Mouse (Mus musculus): ENCODE results near the gene Hspb2. TPM values are rescaled to one million over a fixed set of nuclear protein-coding genes. Genes with fewer than 3 reads are reported as not detected.

Hspb2 gene
- polyA plus RNA-seq, 1 experiment from 2014 or later: 19.2 TPM

GRCm38 (mm10) chr9:50727171-50727924 is 24.8 kb downstream of the Hspb2 start:
- ATAC-seq (ENCODE audit: insufficient number of reproducible peaks, insufficient read depth, low FRiP score, low TSS enrichment, low read depth): peak; percentile 23; the same call in 1 of the 2 replicates
- Histone ChIP-seq H3K36me3 (no peaks in the 10 kb centered on the region), H3K4me3 (replicated peaks) (peak overlapping the region; percentile 71), H3K27me3 (no peaks in the 10 kb centered on the region), H3K27ac (peak overlapping the region; percentile 88), H3K4me2 (peak overlapping the region; percentile 83), H3K9ac (replicated peaks) (peak overlapping the region; percentile 70), H3K9me3 (no peaks in the 10 kb centered on the region), H3K4me1 (replicated peaks) (peaks cover 50% of the 10 kb centered on the region)
- WGBS: 3% methylated on average over 30 of the region's 30 CpGs

GRCm38 (mm10) chr9:50725921-50726590 is 26.1 kb downstream of the Hspb2 start:
- H3K4me2 ChIP-seq: peak overlapping the region; percentile 83
- ATAC-seq (ENCODE audit: insufficient number of reproducible peaks, insufficient read depth, low FRiP score, low TSS enrichment, low read depth): no peak
- no peaks in the 10 kb centered on the region for H3K27me3 ChIP-seq
- WGBS: 23% methylated on average over 8 of the region's 8 CpGs
- peak overlapping the region; percentile 88 for H3K27ac ChIP-seq
- H3K4me3 ChIP-seq (replicated peaks): peak overlapping the region; percentile 71
- H3K4me1 ChIP-seq (replicated peaks): peaks cover 55% of the 10 kb centered on the region
- H3K9me3 ChIP-seq: no peaks in the 10 kb centered on the region
- peak overlapping the region; percentile 70; the same call in 1 of the 2 replicates for H3K9ac ChIP-seq (replicated peaks)
- no peaks in the 10 kb centered on the region for H3K36me3 ChIP-seq

- WGBS: 25% methylated on average over 3 of the region's 3 CpGs
- Histone ChIP-seq H3K4me3 (replicated peaks) (no peak overlapping the region), H3K9ac (replicated peaks) (no peak overlapping the region), H3K27me3 (no peaks in the 10 kb centered on the region), H3K27ac (peak overlapping the region; percentile 25; the same call in 1 of the 2 replicates), H3K9me3 (no peaks in the 10 kb centered on the region), H3K4me2 (peak overlapping the region; percentile 22), H3K4me1 (replicated peaks) (peaks cover 58% of the 10 kb centered on the region), H3K36me3 (peaks cover 1% of the 10 kb centered on the region; the same call in 1 of the 2 replicates)
- ATAC-seq (ENCODE audit: insufficient number of reproducible peaks, insufficient read depth, low FRiP score, low TSS enrichment, low read depth): no peak
Observed at GRCm38 (mm10) chr9:50724661-50725330, 27.4 kb downstream of the Hspb2 start.

GRCm38 (mm10) chr9:50724147-50724546 is 28.0 kb downstream of the Hspb2 start:
- peaks cover 5% of the 10 kb centered on the region; the same call in 1 of the 2 replicates for H3K36me3 ChIP-seq
- H3K9ac ChIP-seq (replicated peaks): no peak overlapping the region
- H3K4me3 ChIP-seq (replicated peaks): no peak overlapping the region
- H3K9me3 ChIP-seq: no peaks in the 10 kb centered on the region
- no peak for ATAC-seq (ENCODE audit: insufficient number of reproducible peaks, insufficient read depth, low FRiP score, low TSS enrichment, low read depth)
- peaks cover 55% of the 10 kb centered on the region for H3K4me1 ChIP-seq (replicated peaks)
- no peaks in the 10 kb centered on the region for H3K27me3 ChIP-seq
- H3K27ac ChIP-seq: peak overlapping the region; percentile 1; the same call in 1 of the 2 replicates
- peak overlapping the region; percentile 22; the same call in 1 of the 2 replicates for H3K4me2 ChIP-seq
- WGBS: 72% methylated on average over 2 of the region's 2 CpGs

GRCm38 (mm10) chr9:50723406-50723805 is 28.7 kb downstream of the Hspb2 start:
- Histone ChIP-seq H3K4me2 (no peak overlapping the region; the same call in 1 of the 2 replicates), H3K27me3 (no peaks in the 10 kb centered on the region), H3K9ac (replicated peaks) (no peak overlapping the region), H3K4me3 (replicated peaks) (no peak overlapping the region), H3K9me3 (no peaks in the 10 kb centered on the region), H3K4me1 (replicated peaks) (peaks cover 55% of the 10 kb centered on the region), H3K36me3 (peaks cover 5% of the 10 kb centered on the region; the same call in 1 of the 2 replicates), H3K27ac (peak overlapping the region; percentile 67)
- WGBS: 67% methylated on average over 7 of the region's 7 CpGs
- ATAC-seq (ENCODE audit: insufficient number of reproducible peaks, insufficient read depth, low FRiP score, low TSS enrichment, low read depth): no peak

GRCm38 (mm10) chr9:50722451-50722911 is 29.7 kb downstream of the Hspb2 start:
- WGBS: 44% methylated on average over 8 of the region's 8 CpGs
- Histone ChIP-seq H3K4me3 (replicated peaks) (no peak overlapping the region), H3K27ac (0 out of 2 replicates have a peak overlapping the region, but pooled peaks have one; percentile 12), H3K27me3 (no peaks in the 10 kb centered on the region), H3K4me2 (no peak overlapping the region), H3K36me3 (peaks cover 11% of the 10 kb centered on the region; the same call in 1 of the 2 replicates), H3K9ac (replicated peaks) (no peak overlapping the region), H3K4me1 (replicated peaks) (peaks cover 55% of the 10 kb centered on the region), H3K9me3 (no peaks in the 10 kb centered on the region)
- ATAC-seq (ENCODE audit: insufficient number of reproducible peaks, insufficient read depth, low FRiP score, low TSS enrichment, low read depth): no peak

GRCm38 (mm10) chr9:50721061-50721460 is 31.1 kb downstream of the Hspb2 start:
- H3K36me3 ChIP-seq: peaks cover 23% of the 10 kb centered on the region; the same call in 1 of the 2 replicates
- no peaks in the 10 kb centered on the region for H3K27me3 ChIP-seq
- H3K4me3 ChIP-seq (replicated peaks): no peak overlapping the region
- H3K4me2 ChIP-seq: no peak overlapping the region
- H3K9me3 ChIP-seq: no peaks in the 10 kb centered on the region
- H3K9ac ChIP-seq (replicated peaks): 0 out of 2 replicates have a peak overlapping the region, but pooled peaks have one; percentile 35
- H3K27ac ChIP-seq: no peak overlapping the region
- H3K4me1 ChIP-seq (replicated peaks): peaks cover 41% of the 10 kb centered on the region
- WGBS: 21% methylated on average over 12 of the region's 12 CpGs
- ATAC-seq (ENCODE audit: insufficient number of reproducible peaks, insufficient read depth, low FRiP score, low TSS enrichment, low read depth): no peak

GRCm38 (mm10) chr9:50718878-50719277 is 33.3 kb downstream of the Hspb2 start:
- no peaks in the 10 kb centered on the region for H3K9me3 ChIP-seq
- H3K27me3 ChIP-seq: no peaks in the 10 kb centered on the region
- WGBS: 82% methylated on average over 4 of the region's 4 CpGs
- no peak overlapping the region for H3K9ac ChIP-seq (replicated peaks)
- peaks cover 23% of the 10 kb centered on the region; the same call in 1 of the 2 replicates for H3K36me3 ChIP-seq
- no peak overlapping the region for H3K4me2 ChIP-seq
- ATAC-seq (ENCODE audit: insufficient number of reproducible peaks, insufficient read depth, low FRiP score, low TSS enrichment, low read depth): no peak
- H3K4me1 ChIP-seq (replicated peaks): peaks cover 31% of the 10 kb centered on the region
- no peak overlapping the region for H3K27ac ChIP-seq
- no peak overlapping the region for H3K4me3 ChIP-seq (replicated peaks)

GRCm38 (mm10) chr9:50714188-50714587 is 38.0 kb downstream of the Hspb2 start:
- Histone ChIP-seq H3K4me3 (replicated peaks) (no peak overlapping the region), H3K4me1 (replicated peaks) (peaks cover 13% of the 10 kb centered on the region), H3K27me3 (no peaks in the 10 kb centered on the region), H3K9me3 (no peaks in the 10 kb centered on the region), H3K9ac (replicated peaks) (no peak overlapping the region), H3K36me3 (peaks cover 33% of the 10 kb centered on the region), H3K4me2 (no peak overlapping the region), H3K27ac (no peak overlapping the region)
- ATAC-seq (ENCODE audit: insufficient number of reproducible peaks, insufficient read depth, low FRiP score, low TSS enrichment, low read depth): no peak
- WGBS: 26% methylated on average over 4 of the region's 4 CpGs

- WGBS: 88% methylated on average over 4 of the region's 4 CpGs
- Histone ChIP-seq H3K27me3 (no peaks in the 10 kb centered on the region), H3K4me1 (replicated peaks) (peaks cover 13% of the 10 kb centered on the region), H3K9me3 (no peaks in the 10 kb centered on the region), H3K9ac (replicated peaks) (no peak overlapping the region), H3K4me3 (replicated peaks) (no peak overlapping the region), H3K4me2 (no peak overlapping the region), H3K27ac (no peak overlapping the region), H3K36me3 (peaks cover 41% of the 10 kb centered on the region)
- no peak for ATAC-seq (ENCODE audit: insufficient number of reproducible peaks, insufficient read depth, low FRiP score, low TSS enrichment, low read depth)
Observed at GRCm38 (mm10) chr9:50711337-50711736, 40.8 kb downstream of the Hspb2 start.

GRCm38 (mm10) chr9:50709108-50709507 is 43.0 kb downstream of the Hspb2 start:
- H3K27ac ChIP-seq: no peak overlapping the region
- 40% methylated on average over 2 of the region's 2 CpGs for WGBS
- peaks cover 49% of the 10 kb centered on the region for H3K36me3 ChIP-seq
- ATAC-seq (ENCODE audit: insufficient number of reproducible peaks, insufficient read depth, low FRiP score, low TSS enrichment, low read depth): no peak
- no peak overlapping the region for H3K4me2 ChIP-seq
- H3K27me3 ChIP-seq: no peaks in the 10 kb centered on the region
- no peak overlapping the region for H3K9ac ChIP-seq (replicated peaks)
- H3K4me3 ChIP-seq (replicated peaks): no peak overlapping the region
- H3K9me3 ChIP-seq: no peaks in the 10 kb centered on the region
- H3K4me1 ChIP-seq (replicated peaks): peaks cover 4% of the 10 kb centered on the region
